Mouse (Mus musculus) hindbrain, embryonic 14.5 days (tissue): ENCODE measurements at regions not wholly inside any gene's neighbourhood (a gene's known extent, or its start where the extent isn't known, plus 50 kb on each side); places are given as distances from the start of the nearest gene placed in this dataset.

Source experiments
- ATAC-seq: fragments of 200-750 bp; cut with Nextera tagmentation; 2 replicates; pipeline ENCODE4 v1.8.0; 2017; ENCODE audit warnings: moderate number of reproducible peaks, mild to moderate bottlenecking, moderate TSS enrichment, moderate library complexity; ENCODE audit not compliant: low FRiP score
- DNase-seq: peaks from one replicate; pipeline ENCODE4 v3.0.0-alpha.2; 2015; ENCODE audit warnings: low spot score
- H3K27ac ChIP-seq: fragments of 300-500 bp; sonication (generic); 2 replicates; pipeline ENCODE4 v1.5.1; 2014; ENCODE audit warnings: mild to moderate bottlenecking, moderate library complexity
- H3K27me3 ChIP-seq: fragments of 300-500 bp; sonication (generic); 2 replicates; pipeline ENCODE4 v1.6.1; 2014; ENCODE audit warnings: mild to moderate bottlenecking, low read length, mixed read lengths; ENCODE audit not compliant: control insufficient read depth, insufficient read depth
- H3K36me3 ChIP-seq: fragments of 300-500 bp; sonication (generic); replicated peaks from 2 replicates; pipeline ENCODE4 v1.6.1; 2014; ENCODE audit not compliant: control insufficient read depth, insufficient read depth
- H3K4me1 ChIP-seq: fragments of 300-500 bp; sonication (generic); replicated peaks from 2 replicates; pipeline ENCODE4 v1.6.1; 2014; ENCODE audit warnings: antibody characterized with exemption, low read length, mixed read lengths; ENCODE audit not compliant: control insufficient read depth, insufficient read depth
- H3K4me2 ChIP-seq: fragments of 300-500 bp; sonication (generic); replicated peaks from 2 replicates; pipeline ENCODE4 v1.6.1; 2014; ENCODE audit warnings: mild to moderate bottlenecking, moderate library complexity
- H3K4me3 ChIP-seq: fragments of 300-500 bp; sonication (generic); replicated peaks from 2 replicates; pipeline ENCODE4 v1.5.1; 2014; ENCODE audit warnings: mild to moderate bottlenecking, low read length
- H3K9ac ChIP-seq: fragments of 300-500 bp; sonication (generic); 2 replicates; pipeline ENCODE4 v1.6.1; 2014
- H3K9me3 ChIP-seq: fragments of 300-500 bp; sonication (generic); 2 replicates; pipeline ENCODE4 v1.6.1; 2016; ENCODE audit warnings: low read length; ENCODE audit not compliant: control insufficient read depth
- WGBS: fragments of 180-500 bp; shearing (Covaris S2); extraction: QIAGEN DNeasy Blood & Tissue Kit; methylation state at CpG from one replicate; pipeline ENCODE4 v1.1.7; 2014; 5-methylcytosine and 5-hydroxymethylcytosine counted together

DNA sequence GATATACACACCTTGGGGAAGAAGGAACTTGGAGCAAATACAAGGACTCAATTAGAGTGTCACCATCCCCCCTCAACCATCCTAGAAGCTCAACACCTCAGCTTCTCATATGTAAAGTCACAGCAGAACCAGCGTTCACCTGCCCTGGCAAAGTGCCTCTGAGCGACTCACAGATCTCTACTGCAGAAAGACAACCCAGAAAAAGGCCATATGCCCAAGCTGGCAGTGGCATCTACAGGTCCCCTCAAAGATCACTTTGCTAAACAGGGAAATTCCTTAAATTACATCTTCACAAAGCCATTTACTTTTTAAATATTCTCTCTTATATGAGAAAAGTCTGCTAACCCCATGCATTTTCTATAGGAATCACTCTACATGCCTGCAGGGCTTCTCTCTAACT, 78.3 kb upstream of the Tmco5 start:
- no peak overlapping the region for H3K4me3 ChIP-seq
- H3K9me3 ChIP-seq: no peaks in the 10 kb centered on the region
- H3K27ac ChIP-seq: no peak overlapping the region
- H3K9ac ChIP-seq: no peak overlapping the region
- H3K4me2 ChIP-seq: no peak overlapping the region
- 84% methylated on average over 2 of the region's 2 CpGs for WGBS
- H3K36me3 ChIP-seq: no peaks in the 10 kb centered on the region
- no peaks in the 10 kb centered on the region for H3K27me3 ChIP-seq
- DNase-seq (no peak), ATAC-seq (no peak)
- H3K4me1 ChIP-seq: no peaks in the 10 kb centered on the region

DNA sequence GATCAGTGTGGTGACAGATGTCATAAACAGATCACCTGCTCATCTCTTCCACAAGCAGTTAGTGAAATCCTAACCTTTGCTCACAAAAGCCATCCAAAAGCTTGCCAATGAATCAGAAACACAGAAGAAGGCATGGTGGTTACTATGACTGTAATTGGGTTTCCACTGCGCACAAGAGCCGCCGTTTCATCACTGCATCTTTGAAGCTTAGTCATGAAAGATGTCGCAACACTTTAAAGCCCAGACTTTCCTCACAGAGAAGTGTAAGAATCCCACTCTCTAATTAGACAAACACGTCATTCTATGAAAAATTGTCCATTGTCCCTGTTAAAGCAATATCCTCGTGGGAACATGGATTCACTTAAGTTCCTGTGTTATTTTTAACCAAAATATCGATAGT, 76.9 kb upstream of the Tmco5 start:
- H3K27ac ChIP-seq: no peak overlapping the region
- H3K9me3 ChIP-seq: no peaks in the 10 kb centered on the region
- WGBS: 89% methylated on average over 7 of the region's 7 CpGs
- no peaks in the 10 kb centered on the region for H3K27me3 ChIP-seq
- no peaks in the 10 kb centered on the region for H3K36me3 ChIP-seq
- no peak for DNase-seq
- no peak overlapping the region for H3K9ac ChIP-seq
- no peaks in the 10 kb centered on the region for H3K4me1 ChIP-seq
- H3K4me2 ChIP-seq: no peak overlapping the region
- H3K4me3 ChIP-seq: no peak overlapping the region
- no peak for ATAC-seq

DNA sequence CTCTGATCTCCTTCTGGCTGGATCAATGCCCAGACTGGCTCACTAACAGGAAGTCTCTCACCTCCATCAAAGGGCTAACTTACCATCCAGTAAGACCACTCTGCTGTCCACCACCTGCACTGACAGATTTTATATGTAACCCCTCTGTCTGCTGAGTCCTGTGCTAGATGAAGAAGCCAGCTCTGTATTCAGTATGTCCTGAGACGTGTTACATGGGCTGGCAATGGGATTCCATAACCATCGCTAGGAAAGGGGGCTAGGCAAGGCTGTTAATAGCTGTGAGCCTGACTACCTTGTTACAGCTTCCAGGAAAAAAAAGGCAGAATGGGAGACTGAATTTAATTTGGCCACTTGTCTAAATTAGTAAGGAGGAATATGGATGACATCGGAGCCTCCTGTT, 71.3 kb upstream of the Tmco5 start:
- Histone ChIP-seq H3K9ac (no peak overlapping the region), H3K27ac (no peak overlapping the region), H3K4me2 (no peak overlapping the region), H3K9me3 (no peaks in the 10 kb centered on the region), H3K36me3 (no peaks in the 10 kb centered on the region), H3K27me3 (no peaks in the 10 kb centered on the region), H3K4me3 (no peak overlapping the region), H3K4me1 (no peaks in the 10 kb centered on the region)
- ATAC-seq: no peak
- no peak for DNase-seq
- WGBS: 69% methylated on average over 3 of the region's 3 CpGs

DNA sequence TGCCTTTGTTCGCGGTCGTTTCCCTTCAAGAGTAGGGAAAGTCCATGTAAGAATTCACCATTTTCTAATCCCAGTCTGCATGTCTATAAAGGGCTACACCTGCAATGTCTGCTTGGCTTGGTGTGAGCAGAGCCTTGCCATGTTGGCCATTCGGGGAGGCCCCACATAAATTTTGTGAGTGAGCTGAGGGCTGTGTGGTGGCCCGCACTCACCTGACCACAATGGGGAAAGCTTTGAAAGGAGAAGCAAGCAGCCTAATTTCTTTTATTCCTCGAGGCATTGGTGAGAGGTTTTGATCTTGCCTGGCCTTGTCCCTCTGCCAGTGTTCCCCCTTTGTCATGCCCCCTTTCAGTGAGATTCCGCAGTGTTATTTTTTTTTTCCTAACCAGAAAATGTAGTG, 70.9 kb upstream of the Tmco5 start:
- no peaks in the 10 kb centered on the region for H3K27me3 ChIP-seq
- H3K4me3 ChIP-seq: no peak overlapping the region
- H3K9ac ChIP-seq: no peak overlapping the region
- 62% methylated on average over 7 of the region's 7 CpGs for WGBS
- no peaks in the 10 kb centered on the region for H3K9me3 ChIP-seq
- 0 out of 2 replicates have a peak overlapping the region, but pooled peaks have one; percentile 44 for H3K27ac ChIP-seq
- ATAC-seq (no peak), DNase-seq (no peak)
- H3K4me1 ChIP-seq: no peaks in the 10 kb centered on the region
- no peak overlapping the region for H3K4me2 ChIP-seq
- no peaks in the 10 kb centered on the region for H3K36me3 ChIP-seq

DNA sequence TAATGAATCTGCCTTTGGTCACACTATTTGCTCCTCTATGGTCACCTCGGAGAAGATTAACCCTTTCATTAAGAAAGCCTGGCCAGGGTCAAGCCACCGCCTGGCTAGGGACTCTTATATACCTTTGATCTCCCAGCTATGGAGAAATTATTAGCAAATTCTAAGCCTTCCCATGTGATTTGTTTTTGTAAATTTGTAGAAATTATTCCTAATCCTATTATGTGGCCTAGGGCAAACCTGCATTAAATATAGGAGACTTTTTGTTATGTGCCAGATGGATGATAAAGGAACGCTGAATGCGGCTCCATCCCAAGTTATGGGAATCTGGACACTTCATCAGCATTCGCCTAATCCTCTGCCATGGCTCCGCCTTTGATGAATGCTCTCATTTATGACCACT, 70.4 kb upstream of the Tmco5 start:
- H3K4me2 ChIP-seq: no peak overlapping the region
- no peak for ATAC-seq
- no peak for DNase-seq

DNA sequence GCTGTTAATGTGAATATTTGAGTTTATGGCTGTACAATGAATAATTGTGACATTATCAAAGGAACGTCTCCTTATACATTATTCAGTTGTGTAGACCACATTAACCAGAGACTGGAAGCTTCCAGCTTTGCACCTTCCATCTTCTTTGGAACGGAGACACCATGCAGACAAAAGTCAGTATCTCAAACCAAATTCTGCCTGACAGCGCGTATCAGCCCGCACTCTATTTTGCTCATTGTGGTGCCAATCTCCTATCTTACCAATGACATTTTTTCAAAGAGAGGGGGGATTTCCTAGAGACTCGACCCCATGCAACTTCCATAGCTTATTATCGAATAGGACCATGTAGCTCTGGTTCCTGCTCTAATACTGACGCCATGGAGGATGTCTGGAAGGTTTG, 69.9 kb upstream of the Tmco5 start:
- H3K27ac ChIP-seq: no peak overlapping the region
- no peak overlapping the region for H3K4me3 ChIP-seq
- no peak overlapping the region for H3K4me2 ChIP-seq
- H3K27me3 ChIP-seq: no peaks in the 10 kb centered on the region
- H3K9me3 ChIP-seq: no peaks in the 10 kb centered on the region
- 76% methylated on average over 8 of the region's 8 CpGs for WGBS
- no peak overlapping the region for H3K9ac ChIP-seq
- no peaks in the 10 kb centered on the region for H3K36me3 ChIP-seq
- ATAC-seq (no peak), DNase-seq (no peak)
- H3K4me1 ChIP-seq: no peaks in the 10 kb centered on the region

More for the DNA sequence above, 70.4 kb upstream of the Tmco5 start:
- WGBS: 59% methylated on average over 6 of the region's 6 CpGs
- Histone ChIP-seq H3K4me3 (no peak overlapping the region), H3K27me3 (no peaks in the 10 kb centered on the region), H3K4me1 (no peaks in the 10 kb centered on the region), H3K9ac (no peak overlapping the region), H3K27ac (no peak overlapping the region), H3K36me3 (no peaks in the 10 kb centered on the region), H3K9me3 (no peaks in the 10 kb centered on the region)

DNA sequence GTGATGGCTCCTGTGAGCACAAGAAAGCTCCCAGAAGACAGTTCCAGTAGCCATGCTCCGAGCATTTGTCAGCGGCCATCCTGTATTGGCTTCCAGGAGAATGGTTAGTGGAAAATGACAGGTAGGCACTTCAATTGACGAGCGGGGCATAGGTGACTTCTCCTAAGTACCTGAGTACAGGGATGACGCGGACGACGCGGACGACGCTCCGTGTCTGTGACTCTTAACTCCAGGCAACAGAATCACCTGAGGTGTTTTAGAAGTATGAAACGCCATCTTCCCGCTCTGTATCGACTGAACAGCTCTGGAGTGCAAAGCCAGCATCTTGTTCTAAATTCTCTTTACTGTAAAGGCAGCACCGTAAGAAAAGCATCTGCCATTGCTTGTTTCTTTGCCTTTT, 68.4 kb upstream of the Tmco5 start:
- H3K4me2 ChIP-seq: no peak overlapping the region
- no peaks in the 10 kb centered on the region for H3K27me3 ChIP-seq
- no peak for DNase-seq
- no peaks in the 10 kb centered on the region for H3K4me1 ChIP-seq
- no peak overlapping the region for H3K9ac ChIP-seq
- H3K4me3 ChIP-seq: no peak overlapping the region
- H3K36me3 ChIP-seq: no peaks in the 10 kb centered on the region
- H3K27ac ChIP-seq: no peak overlapping the region
- ATAC-seq: no peak
- WGBS: 97% methylated on average over 16 of the region's 16 CpGs
- no peaks in the 10 kb centered on the region for H3K9me3 ChIP-seq

DNA sequence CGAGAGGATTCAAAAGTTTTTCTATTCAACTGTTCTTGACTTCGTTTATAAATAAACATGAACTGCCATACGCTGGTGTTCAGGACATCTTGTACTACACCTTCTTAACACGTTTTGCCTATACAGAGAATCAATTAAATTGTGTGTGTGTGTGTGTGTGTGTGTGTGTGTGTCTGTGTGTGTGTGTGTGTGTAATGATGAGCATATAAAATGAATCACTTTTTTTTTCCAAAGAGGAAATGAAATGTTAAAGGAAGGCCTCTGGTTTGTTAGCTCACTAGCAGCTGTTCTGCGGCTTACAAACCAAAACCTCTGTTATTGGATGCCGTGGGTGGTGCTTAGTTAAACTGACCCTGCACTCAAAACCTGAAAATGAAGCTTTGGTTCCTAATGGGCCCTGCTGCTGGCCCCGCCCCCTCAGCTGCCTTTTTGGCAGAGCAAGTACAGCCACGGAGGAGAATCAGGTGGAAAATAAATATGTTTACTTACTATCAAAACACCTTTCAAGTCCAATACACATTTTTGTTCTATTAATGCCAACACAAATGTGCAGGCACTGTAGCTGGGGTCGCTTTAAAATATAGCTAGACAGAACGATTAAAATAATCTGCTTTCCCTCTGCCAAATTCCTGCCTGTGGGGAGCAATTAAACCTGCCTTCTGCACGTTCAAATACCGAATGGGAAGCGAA, 65.5 kb upstream of the Tmco5 start:
- DNase-seq (no peak), ATAC-seq (no peak)
- Histone ChIP-seq H3K9me3 (no peaks in the 10 kb centered on the region), H3K36me3 (no peaks in the 10 kb centered on the region), H3K4me3 (no peak overlapping the region), H3K4me2 (no peak overlapping the region; the same call in 1 of the 2 replicates), H3K27me3 (no peaks in the 10 kb centered on the region), H3K27ac (no peak overlapping the region), H3K9ac (no peak overlapping the region), H3K4me1 (no peaks in the 10 kb centered on the region)
- 39% methylated on average over 13 of the region's 13 CpGs for WGBS

DNA sequence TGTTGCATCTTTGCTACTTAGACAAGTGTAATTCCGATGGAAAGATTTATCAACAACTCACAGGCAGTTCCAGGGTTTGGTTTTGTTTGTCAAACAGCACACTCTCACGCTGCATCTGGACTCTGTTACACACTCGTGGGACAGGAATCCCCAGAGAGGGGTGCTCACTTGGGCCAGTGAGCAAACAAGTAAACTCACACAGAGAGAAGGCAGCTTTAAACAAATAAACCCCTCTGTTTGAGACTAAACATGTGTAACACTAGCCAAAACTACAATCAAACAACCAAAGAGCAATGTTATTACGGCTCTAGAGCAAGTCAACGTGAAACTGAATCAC, 65.0 kb upstream of the Tmco5 start:
- no peak for ATAC-seq
- 58% methylated on average over 5 of the region's 5 CpGs for WGBS
- no peak for DNase-seq
- H3K9ac ChIP-seq: no peak overlapping the region
- no peak overlapping the region for H3K4me3 ChIP-seq
- no peaks in the 10 kb centered on the region for H3K27me3 ChIP-seq
- H3K27ac ChIP-seq: no peak overlapping the region
- no peaks in the 10 kb centered on the region for H3K36me3 ChIP-seq
- H3K4me1 ChIP-seq: peaks cover 2% of the 10 kb centered on the region
- no peaks in the 10 kb centered on the region for H3K9me3 ChIP-seq
- no peak overlapping the region; the same call in 1 of the 2 replicates for H3K4me2 ChIP-seq

DNA sequence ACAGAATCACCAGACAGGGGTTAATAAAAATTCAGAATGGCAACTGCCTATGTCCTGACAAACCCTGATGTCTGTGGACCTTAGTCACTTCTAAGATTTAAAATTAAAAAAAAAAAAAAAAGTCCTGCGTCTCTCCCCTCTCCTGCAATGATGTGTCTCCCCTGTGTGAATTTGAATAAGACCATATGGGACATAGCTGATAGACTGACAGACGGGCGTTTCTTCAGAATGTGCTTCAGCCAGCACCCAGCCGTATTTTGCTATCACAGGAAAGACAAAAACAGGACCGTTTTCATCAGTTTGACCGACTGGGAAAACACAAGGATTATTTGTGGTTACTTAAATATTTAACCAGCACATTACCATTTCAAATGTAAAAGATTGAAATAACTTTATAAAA, 61.4 kb upstream of the Tmco5 start:
- DNase-seq: no peak
- Histone ChIP-seq H3K4me2 (0 out of 2 replicates have a peak overlapping the region, but pooled peaks have one; percentile 6), H3K9ac (no peak overlapping the region), H3K4me1 (peaks cover 12% of the 10 kb centered on the region), H3K36me3 (no peaks in the 10 kb centered on the region), H3K27me3 (no peaks in the 10 kb centered on the region), H3K27ac (no peak overlapping the region), H3K4me3 (no peak overlapping the region), H3K9me3 (no peaks in the 10 kb centered on the region)
- 43% methylated on average over 6 of the region's 6 CpGs for WGBS
- no peak for ATAC-seq
